Mouse (Mus musculus): ENCODE results near the gene Aff1. TPM values are rescaled to one million over a fixed set of nuclear protein-coding genes. Genes with fewer than 3 reads are reported as not detected.

Aff1 gene
- polyA plus RNA-seq (2015; fragmentation: Nextera tagmentation; extraction: Ambion mirVana), result 1.2 and 2.4 TPM in 2 replicates

DNA sequence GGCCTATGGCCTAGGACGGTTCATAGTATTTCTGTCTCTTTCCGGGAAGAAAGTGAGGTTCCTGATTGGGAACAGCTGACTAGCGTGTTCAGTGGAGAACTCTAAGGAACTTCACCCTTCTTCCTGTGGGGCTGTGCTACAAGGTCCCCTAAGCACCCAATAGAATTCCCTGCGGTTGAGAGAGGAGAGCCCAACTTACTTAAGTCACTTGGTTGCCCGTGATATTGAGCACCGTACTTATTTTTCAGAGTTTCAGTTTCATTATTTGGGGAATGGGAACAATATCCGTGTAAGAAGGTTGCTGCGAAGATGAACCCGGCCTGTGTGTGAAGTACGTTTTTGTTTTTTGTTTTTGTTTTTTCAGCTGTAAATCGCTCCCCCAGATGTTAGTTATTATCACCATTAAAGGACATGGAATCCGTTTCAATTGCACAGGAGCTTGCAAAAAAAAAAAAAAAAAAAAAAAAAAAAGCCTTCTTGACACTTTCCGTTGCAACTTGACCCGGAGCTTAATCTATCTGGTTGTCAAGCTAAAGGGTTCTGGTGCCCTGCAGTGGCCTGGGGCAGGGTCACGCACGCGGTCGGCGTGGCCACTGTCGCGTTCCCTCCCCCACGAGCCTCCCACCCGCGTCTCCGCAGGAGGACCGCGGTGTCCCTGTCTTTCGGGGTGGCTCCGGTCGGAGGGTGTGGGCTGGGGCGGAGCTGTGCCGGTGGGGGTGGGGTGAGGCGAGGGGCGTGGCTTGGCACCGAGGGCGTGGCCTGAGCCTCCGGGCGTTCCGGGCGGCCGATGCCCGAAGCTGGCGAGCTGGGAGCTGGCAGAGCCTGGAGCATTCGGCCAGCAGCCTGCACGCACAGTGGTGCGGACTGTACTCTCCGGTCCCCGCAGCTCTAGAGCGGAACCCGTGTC, at the start of gene Aff1:
Aff1 (plus strand) TSS at position 751 of the 907 bp plus-strand sequence.
- peak within 1 kb of the TSS; percentile 48 for H3K4me3 ChIP-seq
- H3K9ac ChIP-seq (replicated peaks), result peak within 1 kb of the TSS; percentile 44
- peak within 1 kb of the TSS; percentile 96 for H3K4me2 ChIP-seq (replicated peaks)
- H3K4me1 ChIP-seq, result peaks cover 17% of the 10 kb centered on the region
- 5% methylated on average over 50 of the region's 50 CpGs for WGBS
- peaks cover 27% of the 10 kb centered on the region; the same call in 1 of the 2 replicates for H3K27me3 ChIP-seq
- no peaks in the 10 kb centered on the region for H3K36me3 ChIP-seq
- no peaks in the 10 kb centered on the region for H3K9me3 ChIP-seq
- H3K27ac ChIP-seq (replicated peaks), result no peak within 1 kb of the TSS
- ATAC-seq (replicated peaks), result peak; percentile 92

DNA sequence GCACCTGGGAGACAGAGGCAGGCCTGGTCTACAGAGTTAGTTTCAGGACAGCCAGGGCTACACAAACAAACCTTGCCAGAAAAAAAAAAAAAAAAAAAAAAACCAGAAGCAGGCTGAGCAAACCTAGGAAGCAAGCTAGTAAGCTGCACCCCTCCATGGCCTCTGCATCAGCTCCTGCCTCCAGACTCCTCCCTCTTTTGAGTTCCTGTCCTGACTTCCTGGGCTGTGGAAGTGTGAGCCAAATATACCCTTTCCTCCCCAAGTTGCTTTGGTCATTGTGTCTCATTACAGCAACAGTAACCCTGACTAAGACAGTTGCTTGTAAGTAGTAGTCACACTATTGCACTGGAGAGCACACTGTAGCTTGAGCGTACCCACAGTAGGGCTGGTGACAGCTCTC, 48.0 kb upstream of the Aff1 start:
- 100% methylated on average over 1 of the region's 1 CpGs for WGBS

DNA sequence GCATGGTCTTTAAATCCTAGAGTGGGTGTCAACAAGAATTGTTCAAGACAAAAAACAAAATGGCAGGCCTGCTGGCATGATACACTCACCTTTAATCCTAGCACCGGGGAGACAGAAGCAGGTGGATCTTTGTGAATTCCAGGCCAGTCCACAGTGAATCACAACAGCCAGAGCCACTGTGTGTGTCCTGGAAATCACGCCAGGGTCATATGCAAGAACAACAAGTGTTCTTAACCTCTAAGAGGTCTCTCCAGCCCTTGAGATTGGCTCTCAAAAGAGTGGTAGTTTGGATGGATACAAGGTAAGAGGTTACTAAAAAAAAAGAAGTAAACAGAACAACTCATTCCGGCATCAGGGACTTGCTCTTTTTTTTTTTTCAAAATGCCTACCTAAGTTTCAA, 44.9 kb upstream of the Aff1 start:
- H3K36me3 ChIP-seq, result no peaks in the 10 kb centered on the region
- 90% methylated on average over 3 of the region's 3 CpGs for WGBS
- H3K4me1 ChIP-seq, result no peaks in the 10 kb centered on the region
- H3K9ac ChIP-seq (replicated peaks), result no peak overlapping the region
- no peak overlapping the region for H3K27ac ChIP-seq (replicated peaks)
- H3K9me3 ChIP-seq, result no peaks in the 10 kb centered on the region
- H3K4me2 ChIP-seq (replicated peaks), result no peak overlapping the region
- ATAC-seq (replicated peaks), result no peak
- no peak overlapping the region for H3K4me3 ChIP-seq
- H3K27me3 ChIP-seq, result no peaks in the 10 kb centered on the region

More for the DNA sequence above, 48.0 kb upstream of the Aff1 start:
- Histone ChIP-seq H3K9ac (replicated peaks) (no peak overlapping the region), H3K27ac (replicated peaks) (no peak overlapping the region), H3K9me3 (no peaks in the 10 kb centered on the region), H3K36me3 (no peaks in the 10 kb centered on the region), H3K4me3 (no peak overlapping the region), H3K4me2 (replicated peaks) (no peak overlapping the region), H3K27me3 (no peaks in the 10 kb centered on the region), H3K4me1 (no peaks in the 10 kb centered on the region)
- ATAC-seq (replicated peaks), result no peak

DNA sequence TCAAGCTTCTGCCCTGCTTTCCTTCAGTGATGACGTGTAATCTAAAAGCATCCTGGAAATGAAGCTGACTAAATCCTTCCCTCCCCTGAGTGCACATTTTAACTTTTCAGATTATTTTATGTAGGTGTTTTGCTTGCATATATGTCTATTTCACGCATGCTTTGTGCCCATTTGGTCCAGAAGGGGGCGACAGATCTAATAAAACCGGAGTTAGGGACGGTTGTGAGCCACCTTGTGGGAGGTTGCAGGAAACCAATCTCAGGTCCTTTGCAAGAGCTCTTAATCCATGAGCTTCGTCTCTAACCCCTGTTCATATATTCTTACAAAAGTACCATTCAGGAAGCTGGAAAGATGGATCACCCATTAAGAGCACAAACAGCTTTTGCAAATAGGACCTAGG, 37.9 kb upstream of the Aff1 start:
- Histone ChIP-seq H3K9ac (replicated peaks) (no peak overlapping the region), H3K9me3 (no peaks in the 10 kb centered on the region), H3K4me3 (no peak overlapping the region), H3K4me1 (peaks cover 7% of the 10 kb centered on the region), H3K4me2 (replicated peaks) (no peak overlapping the region), H3K36me3 (no peaks in the 10 kb centered on the region), H3K27me3 (no peaks in the 10 kb centered on the region), H3K27ac (replicated peaks) (no peak overlapping the region)
- ATAC-seq (replicated peaks), result no peak
- 25% methylated on average over 6 of the region's 6 CpGs for WGBS

DNA sequence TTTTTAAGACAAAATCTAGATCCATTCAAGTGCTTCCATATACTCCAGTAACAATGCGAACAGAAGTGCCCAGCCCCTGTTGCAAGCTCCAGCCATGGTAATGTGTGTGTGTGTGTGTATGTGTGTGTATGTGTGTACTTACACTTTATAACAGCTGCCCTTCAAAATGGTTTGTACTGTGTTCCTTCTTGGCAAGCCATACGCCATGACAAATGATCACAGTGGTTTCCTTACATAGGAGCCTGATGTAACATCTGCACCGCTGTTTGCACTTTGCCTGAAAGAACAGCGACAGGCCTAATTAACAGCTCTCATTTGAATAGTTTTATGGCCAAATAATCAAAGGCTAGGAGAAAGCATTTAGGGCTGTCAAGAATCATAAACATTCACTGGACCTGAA, 37.4 kb upstream of the Aff1 start:
- 58% methylated on average over 4 of the region's 4 CpGs for WGBS
- H3K36me3 ChIP-seq, result no peaks in the 10 kb centered on the region
- no peaks in the 10 kb centered on the region for H3K27me3 ChIP-seq
- H3K4me1 ChIP-seq, result peaks cover 7% of the 10 kb centered on the region
- peak overlapping the region; percentile 99 for H3K4me2 ChIP-seq (replicated peaks)
- no peak for ATAC-seq (replicated peaks)
- H3K4me3 ChIP-seq, result peak overlapping the region; percentile 69
- no peaks in the 10 kb centered on the region for H3K9me3 ChIP-seq
- H3K27ac ChIP-seq (replicated peaks), result no peak overlapping the region
- H3K9ac ChIP-seq (replicated peaks), result no peak overlapping the region

DNA sequence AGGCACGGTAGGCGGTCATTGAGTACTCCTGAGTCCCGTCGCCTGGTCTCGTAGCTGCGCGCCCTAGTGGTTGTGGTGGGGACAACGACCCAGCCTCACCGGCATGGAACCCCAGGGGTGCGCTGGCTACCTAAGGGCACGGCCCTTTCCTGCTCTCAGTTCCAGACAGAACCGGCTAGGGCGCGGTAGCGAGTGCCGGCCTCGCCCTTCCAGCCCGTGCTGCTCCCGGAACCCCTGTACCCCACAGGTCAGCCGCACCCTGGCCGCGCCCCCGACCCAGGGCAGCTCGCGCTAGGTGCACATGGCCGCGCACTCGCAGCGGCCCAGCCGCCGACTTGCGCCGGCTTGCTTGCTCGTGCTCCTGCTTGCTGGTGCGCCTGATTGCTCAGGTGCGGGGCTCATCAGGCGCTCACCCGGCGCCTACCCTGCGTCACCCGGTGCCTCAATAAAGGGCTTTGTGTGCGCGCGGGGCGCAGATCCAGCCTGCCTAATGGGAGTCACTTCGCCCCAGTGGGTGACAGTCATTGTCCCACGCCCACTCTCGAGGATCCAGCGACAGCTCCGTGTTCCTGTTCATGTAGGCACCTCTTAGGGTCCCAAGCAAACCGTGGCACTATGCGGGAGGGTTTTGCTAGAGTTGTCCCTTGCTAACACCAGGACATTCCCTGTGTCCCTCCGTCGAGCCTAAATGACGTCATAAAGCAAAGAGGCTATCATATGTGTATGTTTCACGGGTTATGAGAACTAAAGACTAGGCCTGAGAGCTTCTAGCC, 36.6 kb upstream of the Aff1 start, which contains the start of gene 1700016H13Rik:
1700016H13Rik (minus strand) TSS at position 665 of the 773 bp plus-strand sequence.
- Histone ChIP-seq H3K27me3 (no peaks in the 10 kb centered on the region), H3K4me1 (peaks cover 7% of the 10 kb centered on the region), H3K4me3 (peak within 1 kb of the TSS; percentile 69), H3K9ac (replicated peaks) (peak within 1 kb of the TSS; percentile 68), H3K27ac (replicated peaks) (peak within 1 kb of the TSS; percentile 37; the same call in 1 of the 2 replicates), H3K36me3 (no peaks in the 10 kb centered on the region), H3K9me3 (no peaks in the 10 kb centered on the region), H3K4me2 (replicated peaks) (peak within 1 kb of the TSS; percentile 99)
- WGBS, result 1% methylated on average over 56 of the region's 56 CpGs
- peak; percentile 79 for ATAC-seq (replicated peaks)

DNA sequence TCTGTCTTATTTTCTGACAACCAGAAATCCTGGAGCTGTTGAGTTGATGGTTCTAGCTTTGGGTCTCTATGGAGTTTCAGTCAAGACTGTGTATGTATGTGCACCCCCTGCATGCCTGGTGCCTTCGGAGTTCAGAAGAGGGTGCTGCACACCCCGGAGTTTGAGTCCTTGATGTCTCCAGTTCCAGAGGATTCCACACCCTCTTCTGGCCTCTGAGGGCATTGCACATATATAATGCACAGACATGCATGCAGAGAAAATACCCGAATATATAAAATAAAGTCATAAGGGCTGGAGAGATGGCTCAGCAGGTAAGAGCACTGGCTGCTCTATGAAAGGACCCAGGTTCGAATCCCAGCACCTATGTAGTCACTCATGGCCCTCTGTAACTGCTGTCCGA, 33.3 kb upstream of the Aff1 start:
- Histone ChIP-seq H3K36me3 (no peaks in the 10 kb centered on the region), H3K9me3 (no peaks in the 10 kb centered on the region), H3K27ac (replicated peaks) (no peak overlapping the region), H3K27me3 (no peaks in the 10 kb centered on the region), H3K4me1 (peaks cover 7% of the 10 kb centered on the region), H3K4me3 (no peak overlapping the region), H3K4me2 (replicated peaks) (no peak overlapping the region), H3K9ac (replicated peaks) (no peak overlapping the region)
- no peak for ATAC-seq (replicated peaks)
- WGBS, result 69% methylated on average over 5 of the region's 5 CpGs

DNA sequence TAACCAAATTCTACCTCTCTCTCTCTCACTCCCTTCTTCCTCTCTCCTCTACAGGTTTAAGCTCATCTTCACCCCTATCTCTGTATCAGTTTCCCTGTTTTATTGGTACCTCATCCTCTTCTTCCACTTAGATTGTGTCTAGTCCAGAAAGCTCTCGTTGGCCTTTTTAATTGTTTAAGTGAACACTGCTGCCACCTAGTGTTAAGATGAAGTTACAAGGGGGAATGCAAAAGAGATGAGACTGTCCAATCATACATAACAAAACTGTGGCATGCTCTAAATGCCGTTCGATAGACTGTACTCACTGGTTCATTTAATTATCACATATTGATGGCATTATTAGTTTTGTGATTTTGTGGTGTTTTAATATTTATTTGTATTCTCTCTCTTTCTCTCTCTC, 32.6 kb upstream of the Aff1 start:
- no peak overlapping the region for H3K4me3 ChIP-seq
- H3K27me3 ChIP-seq, result no peaks in the 10 kb centered on the region
- no peak overlapping the region for H3K4me2 ChIP-seq (replicated peaks)
- no peak overlapping the region for H3K27ac ChIP-seq (replicated peaks)
- no peaks in the 10 kb centered on the region for H3K9me3 ChIP-seq
- H3K4me1 ChIP-seq, result peaks cover 7% of the 10 kb centered on the region
- no peak for ATAC-seq (replicated peaks)
- 33% methylated on average over 3 of the region's 3 CpGs for WGBS
- no peak overlapping the region for H3K9ac ChIP-seq (replicated peaks)
- no peaks in the 10 kb centered on the region for H3K36me3 ChIP-seq

DNA sequence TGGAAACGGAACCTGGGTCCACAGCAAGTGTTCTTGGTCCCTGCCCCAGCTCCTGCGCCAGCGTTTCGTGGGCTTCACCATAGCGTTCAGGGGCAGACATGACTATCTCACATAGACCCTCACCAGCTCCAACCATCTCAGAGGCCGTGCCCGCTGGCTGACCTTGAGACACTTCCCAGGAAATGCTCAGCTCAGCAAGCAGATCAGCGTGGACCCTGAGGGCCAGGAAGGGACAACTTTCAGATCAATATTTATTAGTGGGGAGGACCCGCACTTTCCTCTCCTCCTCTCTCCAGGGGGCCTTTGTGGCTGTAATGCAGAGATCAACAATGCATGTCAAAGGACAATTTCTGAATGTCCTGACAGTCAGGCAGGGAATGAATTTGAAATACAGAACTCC, 27.2 kb upstream of the Aff1 start:
- Histone ChIP-seq H3K36me3 (no peaks in the 10 kb centered on the region), H3K9me3 (no peaks in the 10 kb centered on the region), H3K4me1 (no peaks in the 10 kb centered on the region), H3K4me3 (no peak overlapping the region), H3K4me2 (replicated peaks) (no peak overlapping the region), H3K27me3 (no peaks in the 10 kb centered on the region), H3K9ac (replicated peaks) (no peak overlapping the region), H3K27ac (replicated peaks) (no peak overlapping the region)
- 80% methylated on average over 9 of the region's 9 CpGs for WGBS
- ATAC-seq (replicated peaks), result no peak

DNA sequence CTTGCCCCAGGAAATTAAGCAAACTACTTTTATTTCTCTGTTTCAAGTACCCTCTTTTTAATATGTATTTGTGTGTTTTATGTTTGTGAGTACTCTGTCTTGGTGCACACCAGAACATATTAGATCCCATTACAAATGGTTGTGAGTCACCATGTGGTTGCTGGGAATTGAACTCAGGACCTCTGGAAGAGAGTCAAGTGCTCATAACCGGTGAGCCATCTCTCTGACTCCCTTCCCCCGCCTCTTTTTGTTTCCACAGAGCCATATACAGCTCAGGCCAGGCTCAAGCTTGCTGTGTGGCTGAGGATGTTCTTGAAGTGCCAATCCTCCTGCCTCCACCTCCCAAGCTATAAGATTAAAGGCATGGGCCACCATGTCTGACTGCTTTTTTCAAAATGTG, 26.3 kb upstream of the Aff1 start:
- no peaks in the 10 kb centered on the region for H3K4me1 ChIP-seq
- WGBS, result 70% methylated on average over 2 of the region's 2 CpGs
- no peak overlapping the region for H3K4me2 ChIP-seq (replicated peaks)
- no peaks in the 10 kb centered on the region for H3K27me3 ChIP-seq
- H3K9me3 ChIP-seq, result no peaks in the 10 kb centered on the region
- no peak overlapping the region for H3K4me3 ChIP-seq
- H3K27ac ChIP-seq (replicated peaks), result no peak overlapping the region
- H3K36me3 ChIP-seq, result no peaks in the 10 kb centered on the region
- no peak overlapping the region for H3K9ac ChIP-seq (replicated peaks)
- no peak for ATAC-seq (replicated peaks)

DNA sequence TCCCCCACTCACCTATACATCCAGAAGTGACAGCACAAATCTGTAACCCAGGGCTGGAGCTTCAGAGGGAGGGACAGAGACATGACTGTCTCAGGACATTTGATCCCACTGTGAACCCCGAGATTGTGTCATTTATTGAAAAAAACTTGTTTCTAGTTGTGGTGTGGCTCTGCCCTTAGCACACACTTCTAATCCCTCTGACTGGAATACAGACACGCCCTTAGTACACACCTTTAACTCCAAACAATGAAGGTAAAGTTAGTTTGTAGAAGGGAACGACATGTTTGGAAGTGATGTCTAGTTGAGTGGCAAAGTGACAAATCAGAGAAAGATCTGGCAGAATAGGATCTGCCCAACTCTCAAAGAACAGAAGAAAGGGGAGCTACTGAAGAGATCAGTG, 20.3 kb upstream of the Aff1 start:
- H3K27me3 ChIP-seq, result no peaks in the 10 kb centered on the region
- no peak overlapping the region for H3K9ac ChIP-seq (replicated peaks)
- H3K9me3 ChIP-seq, result no peaks in the 10 kb centered on the region
- H3K4me2 ChIP-seq (replicated peaks), result no peak overlapping the region
- H3K4me1 ChIP-seq, result no peaks in the 10 kb centered on the region
- WGBS, result 57% methylated on average over 3 of the region's 3 CpGs
- H3K4me3 ChIP-seq, result no peak overlapping the region
- H3K27ac ChIP-seq (replicated peaks), result no peak overlapping the region
- H3K36me3 ChIP-seq, result no peaks in the 10 kb centered on the region
- ATAC-seq (replicated peaks), result no peak

DNA sequence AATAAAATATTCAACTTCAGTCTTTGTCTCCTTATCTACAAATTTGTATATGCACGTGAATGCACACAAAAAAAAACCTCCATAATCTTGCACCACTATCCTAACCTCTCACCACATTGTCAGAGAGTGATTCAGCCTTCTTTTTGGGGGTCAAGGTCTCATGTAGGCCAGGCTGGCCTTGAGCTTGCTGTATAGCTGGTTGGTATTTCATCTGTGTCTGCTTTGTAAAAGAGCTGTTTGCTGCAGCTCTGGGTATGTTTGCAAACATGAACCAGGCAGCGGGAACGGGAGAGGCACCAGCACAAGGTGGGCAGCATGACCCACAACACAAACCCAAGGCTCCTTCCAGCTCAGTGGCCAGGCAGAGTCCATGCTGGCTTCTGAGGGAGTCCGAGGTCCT, 18.6 kb upstream of the Aff1 start:
- ATAC-seq (replicated peaks), result no peak
- Histone ChIP-seq H3K27me3 (no peaks in the 10 kb centered on the region), H3K9me3 (no peaks in the 10 kb centered on the region), H3K4me1 (no peaks in the 10 kb centered on the region), H3K36me3 (no peaks in the 10 kb centered on the region), H3K4me3 (no peak overlapping the region), H3K9ac (replicated peaks) (no peak overlapping the region), H3K4me2 (replicated peaks) (no peak overlapping the region), H3K27ac (replicated peaks) (no peak overlapping the region)
- WGBS, result 73% methylated on average over 4 of the region's 4 CpGs
